Mouse (Mus musculus) forebrain, postnatal 0 days (tissue): ENCODE measurements around the gene Ccdc107. TPM values are rescaled to one million over a fixed set of nuclear protein-coding genes. Genes with fewer than 3 reads are reported as not detected.
A peak's percentile ranks its signal among the peaks of the same experiment; 100 is the strongest.

Experiments
- ATAC-seq: fragments of 200-750 bp; cut with Nextera tagmentation; 2 replicates; pipeline ENCODE4 v1.8.0; 2017; ENCODE audit warnings: mild to moderate bottlenecking, moderate library complexity
- DNase-seq: peaks from one replicate; pipeline ENCODE4 v3.0.0-alpha.2; 2015
- H3K27ac ChIP-seq: fragments of 300-500 bp; sonication (generic); 2 replicates; pipeline ENCODE4 v1.5.1; 2014; ENCODE audit warnings: low read depth, mild to moderate bottlenecking, antibody characterized with exemption, low read length, moderate library complexity, mixed read lengths
- H3K27me3 ChIP-seq: fragments of 300-500 bp; sonication (generic); 2 replicates; pipeline ENCODE4 v1.6.1; 2014; ENCODE audit warnings: mild to moderate bottlenecking, low read length, mixed read lengths; ENCODE audit not compliant: insufficient read depth
- H3K36me3 ChIP-seq: fragments of 300-500 bp; sonication (generic); 2 replicates; pipeline ENCODE4 v1.6.1; 2014; ENCODE audit warnings: mild to moderate bottlenecking, moderate library complexity; ENCODE audit not compliant: insufficient read depth
- H3K4me1 ChIP-seq: fragments of 300-500 bp; sonication (generic); 2 replicates; pipeline ENCODE4 v1.6.1; 2014; ENCODE audit warnings: antibody characterized with exemption; ENCODE audit not compliant: insufficient read depth
- H3K4me2 ChIP-seq: fragments of 300-500 bp; sonication (generic); 2 replicates; pipeline ENCODE4 v1.6.1; 2014; ENCODE audit warnings: low read depth, mild to moderate bottlenecking, moderate library complexity
- H3K4me3 ChIP-seq: fragments of 300-500 bp; sonication (generic); 2 replicates; pipeline ENCODE4 v1.5.1; 2014; ENCODE audit warnings: low read depth, low read length, mixed read lengths
- H3K9ac ChIP-seq: fragments of 300-500 bp; sonication (generic); 2 replicates; pipeline ENCODE4 v1.6.1; 2014; ENCODE audit warnings: mild to moderate bottlenecking
- H3K9me3 ChIP-seq: fragments of 300-500 bp; sonication (generic); 2 replicates; pipeline ENCODE4 v1.6.1; 2016; ENCODE audit warnings: low read length
- CTCF ChIP-seq: sonication (generic); IDR thresholded peaks from 2 replicates; pipeline ENCODE4 v1.5.1; 2016; ENCODE audit warnings: antibody characterized with exemption, control low read depth, low read depth
- WGBS: fragments of 180-500 bp; shearing (Covaris S2); extraction: QIAGEN DNeasy Blood & Tissue Kit; methylation state at CpG from one replicate; pipeline ENCODE4 v1.1.7; 2014; 5-methylcytosine and 5-hydroxymethylcytosine counted together
- polyA plus RNA-seq: library from polyadenylated mRNA; unstranded; fragments of >200 nt; fragmentation: Nextera tagmentation; extraction: Ambion mirVana; gene quantifications from 2 replicates; pipeline ENCODE4 v1.2.1, GENCODE M21; 2015
- total RNA-seq: library from RNA; depleted of rRNA; stranded (reverse); fragments of >200 nt; gene quantifications from 2 replicates; pipeline ENCODE4 v1.2.3, GENCODE M21; 2014

Gene Ccdc107
- total and polyA plus RNA-seq, 2 experiments from 2014 or later: 57.3 to 92.2 TPM

DNA sequence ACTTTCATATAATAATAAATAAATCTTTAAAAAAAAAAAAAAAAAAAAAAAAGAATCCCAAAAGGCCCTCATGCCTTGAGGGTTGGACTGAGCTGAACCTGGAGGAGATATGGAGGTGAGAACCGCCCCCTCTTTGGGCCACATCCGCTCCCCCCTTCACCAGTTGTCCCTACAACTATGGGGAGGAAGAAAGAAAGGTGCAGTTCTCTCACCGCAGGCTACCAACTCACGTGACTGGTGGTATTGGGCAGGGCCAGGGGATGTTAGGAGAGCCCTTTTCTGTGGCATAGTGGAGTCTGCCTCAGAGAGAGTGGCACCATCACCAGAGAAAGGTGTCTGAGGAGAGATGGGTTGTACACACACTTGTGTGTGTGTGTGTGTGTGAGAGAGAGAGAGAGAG is 36.2 kb upstream of the Ccdc107 start:
- Histone ChIP-seq H3K9me3 (no peaks in the 10 kb centered on the region), H3K27me3 (peaks cover 9% of the 10 kb centered on the region), H3K27ac (no peak overlapping the region), H3K4me2 (no peak overlapping the region), H3K4me1 (no peaks in the 10 kb centered on the region), H3K4me3 (no peak overlapping the region), H3K36me3 (no peaks in the 10 kb centered on the region), H3K9ac (no peak overlapping the region)
- TF ChIP-seq CTCF: no peak
- WGBS: 32% methylated on average over 4 of the region's 4 CpGs
- DNase-seq (no peak), ATAC-seq (no peak)

DNA sequence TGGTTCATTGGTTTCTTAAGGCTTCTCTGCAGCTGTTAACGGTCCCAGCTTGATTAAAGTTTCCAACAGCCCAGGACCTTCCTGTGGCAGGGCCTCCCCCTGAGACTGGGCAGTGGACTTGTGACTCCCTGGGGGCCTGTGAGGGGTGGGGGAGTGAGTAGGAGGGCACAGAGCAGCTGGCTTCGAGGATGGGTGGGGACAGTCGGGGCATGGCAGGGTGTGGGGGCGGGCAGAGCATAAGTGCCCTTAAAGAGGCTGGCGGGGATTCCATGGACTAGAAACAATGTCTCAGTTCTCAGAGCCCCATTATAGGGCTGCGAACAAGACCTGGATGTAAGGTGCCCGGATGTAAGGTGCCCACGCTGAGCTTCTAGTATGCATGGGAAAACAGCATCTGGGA is 35.6 kb upstream of the Ccdc107 start:
- no peak for DNase-seq
- Histone ChIP-seq H3K9me3 (no peaks in the 10 kb centered on the region), H3K27me3 (peaks cover 9% of the 10 kb centered on the region), H3K27ac (no peak overlapping the region), H3K4me2 (no peak overlapping the region), H3K9ac (no peak overlapping the region), H3K4me1 (no peaks in the 10 kb centered on the region), H3K4me3 (no peak overlapping the region), H3K36me3 (no peaks in the 10 kb centered on the region)
- no peak for ATAC-seq
- no peak for TF ChIP-seq CTCF
- 34% methylated on average over 8 of the region's 8 CpGs for WGBS

- ATAC-seq: no peak
- no peaks in the 10 kb centered on the region for H3K27me3 ChIP-seq
- 95% methylated on average over 5 of the region's 5 CpGs for WGBS
Measured at GRCm38 (mm10) chr4:43463102-43463501, 29.6 kb upstream of the Ccdc107 start.

DNA sequence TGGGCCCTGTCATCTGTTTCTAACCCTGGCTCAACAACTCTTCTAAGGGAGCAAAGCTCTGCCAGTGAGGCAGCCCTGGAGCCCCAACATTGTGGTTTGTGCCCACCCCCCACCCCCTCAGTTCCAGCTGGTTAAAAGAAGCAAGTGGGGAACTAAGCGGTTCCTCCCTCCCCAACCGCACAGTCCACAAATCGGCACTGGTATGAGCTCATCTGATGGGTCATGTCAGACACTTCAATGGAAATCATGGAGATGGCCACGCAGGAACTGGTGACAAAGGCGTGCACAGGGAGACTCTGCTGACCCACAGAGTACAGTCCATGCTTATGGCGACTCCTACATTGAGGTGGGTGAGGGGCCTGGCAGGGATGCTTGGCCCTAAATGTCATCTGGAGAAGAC is 26.8 kb upstream of the Ccdc107 start:
- no peak for DNase-seq
- Histone ChIP-seq H3K27ac (no peak overlapping the region), H3K4me2 (no peak overlapping the region), H3K27me3 (no peaks in the 10 kb centered on the region), H3K4me1 (no peaks in the 10 kb centered on the region), H3K36me3 (no peaks in the 10 kb centered on the region), H3K9me3 (no peaks in the 10 kb centered on the region), H3K9ac (no peak overlapping the region), H3K4me3 (no peak overlapping the region)
- WGBS: 86% methylated on average over 6 of the region's 6 CpGs
- no peak for TF ChIP-seq CTCF
- ATAC-seq: no peak

More at GRCm38 (mm10) chr4:43463102-43463501, 29.6 kb upstream of the Ccdc107 start:
- Histone ChIP-seq H3K9me3 (no peaks in the 10 kb centered on the region), H3K27ac (no peak overlapping the region), H3K4me1 (no peaks in the 10 kb centered on the region), H3K4me3 (no peak overlapping the region), H3K4me2 (no peak overlapping the region), H3K36me3 (no peaks in the 10 kb centered on the region), H3K9ac (no peak overlapping the region)
- DNase-seq: no peak
- no peak for TF ChIP-seq CTCF

- no peak overlapping the region for H3K27ac ChIP-seq
- 88% methylated on average over 7 of the region's 7 CpGs for WGBS
- no peaks in the 10 kb centered on the region for H3K36me3 ChIP-seq
Measured at GRCm38 (mm10) chr4:43466872-43467271, 25.8 kb upstream of the Ccdc107 start.

GRCm38 (mm10) chr4:43470301-43470700 is 22.4 kb upstream of the Ccdc107 start:
- Histone ChIP-seq H3K4me2 (no peak overlapping the region), H3K9me3 (no peaks in the 10 kb centered on the region), H3K36me3 (no peaks in the 10 kb centered on the region), H3K27ac (no peak overlapping the region), H3K27me3 (no peaks in the 10 kb centered on the region), H3K9ac (no peak overlapping the region), H3K4me1 (no peaks in the 10 kb centered on the region), H3K4me3 (no peak overlapping the region)
- 92% methylated on average over 10 of the region's 10 CpGs for WGBS
- no peak for TF ChIP-seq CTCF
- DNase-seq (no peak), ATAC-seq (no peak)

More at GRCm38 (mm10) chr4:43466872-43467271, 25.8 kb upstream of the Ccdc107 start:
- Histone ChIP-seq H3K4me3 (no peak overlapping the region), H3K9me3 (no peaks in the 10 kb centered on the region), H3K27me3 (no peaks in the 10 kb centered on the region), H3K9ac (no peak overlapping the region), H3K4me1 (no peaks in the 10 kb centered on the region), H3K4me2 (no peak overlapping the region)
- no peak for ATAC-seq
- TF ChIP-seq CTCF: no peak
- DNase-seq: no peak

- DNase-seq (no peak), ATAC-seq (no peak)
- H3K4me1 ChIP-seq: no peaks in the 10 kb centered on the region
- TF ChIP-seq CTCF: no peak
- no peak overlapping the region for H3K27ac ChIP-seq
- no peaks in the 10 kb centered on the region for H3K27me3 ChIP-seq
- 62% methylated on average over 1 of the region's 1 CpGs for WGBS
- H3K9me3 ChIP-seq: no peaks in the 10 kb centered on the region
- H3K9ac ChIP-seq: no peak overlapping the region
- H3K36me3 ChIP-seq: no peaks in the 10 kb centered on the region
- H3K4me2 ChIP-seq: no peak overlapping the region
- H3K4me3 ChIP-seq: no peak overlapping the region
Measured at GRCm38 (mm10) chr4:43473636-43474035, 19.1 kb upstream of the Ccdc107 start.

DNA sequence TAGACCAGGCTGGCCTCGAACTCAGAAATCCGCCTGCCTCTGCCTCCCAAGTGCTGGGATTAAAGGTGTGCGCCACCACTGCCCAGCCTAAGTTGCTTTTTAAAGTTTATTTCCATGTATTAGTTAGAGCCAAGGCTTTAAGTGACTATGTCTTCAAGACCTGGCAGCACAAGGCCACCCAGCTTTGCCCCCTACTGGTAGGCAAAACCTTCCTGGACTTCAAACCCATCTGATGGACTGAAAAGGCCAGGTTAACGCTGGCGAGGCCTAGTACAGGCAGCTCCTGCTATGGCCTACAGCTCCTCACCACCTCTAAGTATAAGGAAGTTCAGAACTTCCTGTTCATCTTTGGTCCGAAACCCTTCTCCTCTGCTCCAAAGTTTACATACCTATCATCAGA is 16.1 kb upstream of the Ccdc107 start:
- Histone ChIP-seq H3K4me2 (no peak overlapping the region), H3K27me3 (no peaks in the 10 kb centered on the region), H3K4me3 (no peak overlapping the region), H3K4me1 (no peaks in the 10 kb centered on the region), H3K27ac (no peak overlapping the region), H3K36me3 (no peaks in the 10 kb centered on the region), H3K9me3 (no peaks in the 10 kb centered on the region), H3K9ac (no peak overlapping the region)
- peak; percentile 22; the same call in 1 of the 2 replicates for TF ChIP-seq CTCF
- ATAC-seq: no peak
- DNase-seq: no peak
- WGBS: 91% methylated on average over 6 of the region's 6 CpGs
